In genomic region chr16:29682555-29683431, GRCm38 (mm10) we compare ENCODE assay signal across 9 mouse cellular contexts.
DNase-seq lines count a peak whose midpoint lies in the region; ATAC-seq and TF ChIP-seq lines count a peak whose summit lies in the region.
"Had no signal": no experiment of that assay in that cellular context is flagged by ENCODE, and none has a peak within 500 bp of the region (broad histone marks: within the 10 kb centered on the region; RNA-seq: fewer than 3 reads in every experiment).

No protein-coding gene starts in this region.

- TF ChIP-seq CTCF in heart, postnatal 0 days (IDR thresholded peaks at IDR 0.05; ENCODE audit: low read depth) = no peak

- no peaks in the 10 kb centered on the region for H3K27me3 ChIP-seq in heart, postnatal 0 days (ENCODE audit: control insufficient read depth, insufficient read depth, low read length)
- H3K27me3 ChIP-seq in hindbrain, embryonic 16.5 days (replicated peaks; ENCODE audit: control insufficient read depth, insufficient read depth, low read length) = no peaks in the 10 kb centered on the region; the same call in 1 of the 2 replicates
- H3K27me3 ChIP-seq in neural tube, embryonic 13.5 days = peaks cover 44% of the 10 kb centered on the region
- H3K27me3 ChIP-seq: CH12.LX had no signal

- no peak overlapping the region for H3K27ac ChIP-seq in heart, postnatal 0 days (ENCODE audit: low read depth)
- H3K27ac ChIP-seq in hindbrain, embryonic 16.5 days (ENCODE audit: low read depth, low read length) = no peak overlapping the region
- H3K27ac ChIP-seq in neural tube, embryonic 13.5 days (replicated peaks) = peak overlapping the region; percentile 54

- no peak for DNase-seq in heart, postnatal 0 days (ENCODE audit: low spot score)
- DNase-seq in heart, adult 9 months (ENCODE audit: low spot score in 2 of 2) = no peak
- peak; percentile 73 for DNase-seq in embryo, embryonic 11 days
- DNase-seq in B cell, adult 2 months = no peak
- no peak for DNase-seq in frontal cortex, postnatal 10 days (ENCODE audit: low spot score in 2 of 2)

- 0 out of 2 replicates have a peak, but pooled peaks cover 4% of the 10 kb centered on the region for H3K4me1 ChIP-seq in heart, postnatal 0 days (ENCODE audit: control insufficient read depth, insufficient read depth)
- H3K4me1 ChIP-seq in hindbrain, embryonic 16.5 days (ENCODE audit: control insufficient read depth, insufficient read depth, low read depth, low read length) = peaks cover 15% of the 10 kb centered on the region
- peaks cover 34% of the 10 kb centered on the region for H3K4me1 ChIP-seq in neural tube, embryonic 13.5 days (replicated peaks)

- H3K9ac ChIP-seq in heart, postnatal 0 days (replicated peaks; ENCODE audit: low read depth, low read length) = no peak overlapping the region
- H3K9ac ChIP-seq in hindbrain, embryonic 16.5 days (ENCODE audit: low read depth, low read length) = peak overlapping the region; percentile 59
- peak overlapping the region; percentile 53 for H3K9ac ChIP-seq in neural tube, embryonic 13.5 days

- H3K9me3 ChIP-seq in heart, postnatal 0 days (replicated peaks; ENCODE audit: control insufficient read depth, low read length) = no peaks in the 10 kb centered on the region
- no peaks in the 10 kb centered on the region for H3K9me3 ChIP-seq in hindbrain, embryonic 16.5 days (ENCODE audit: control insufficient read depth, low read length)
- H3K9me3 ChIP-seq in neural tube, embryonic 13.5 days = no peaks in the 10 kb centered on the region

- H3K4me2 ChIP-seq in heart, postnatal 0 days (ENCODE audit: low read depth, low read length) = peak overlapping the region; percentile 17; the same call in 1 of the 2 replicates
- H3K4me2 ChIP-seq in hindbrain, embryonic 16.5 days (ENCODE audit: low read length) = peak overlapping the region; percentile 54
- H3K4me2 ChIP-seq in neural tube, embryonic 13.5 days = peak overlapping the region; percentile 52

- WGBS in heart, postnatal 0 days = 46% methylated on average over 17 of the region's 17 CpGs
- 13% methylated on average over 17 of the region's 17 CpGs for WGBS in hindbrain, embryonic 16.5 days
- WGBS in neural tube, embryonic 13.5 days = 15% methylated on average over 17 of the region's 17 CpGs

- H3K36me3 ChIP-seq in heart, postnatal 0 days (replicated peaks; ENCODE audit: control insufficient read depth, insufficient read depth, low read length) = no peaks in the 10 kb centered on the region
- no peaks in the 10 kb centered on the region for H3K36me3 ChIP-seq in hindbrain, embryonic 16.5 days (ENCODE audit: control insufficient read depth, insufficient read depth, low read length)
- H3K36me3 ChIP-seq in neural tube, embryonic 13.5 days = no peaks in the 10 kb centered on the region

- 0 out of 2 replicates have a peak, but pooled peaks have one; percentile 47 for ATAC-seq in heart, postnatal 0 days (ENCODE audit: insufficient read depth, low read depth)
- ATAC-seq in hindbrain, embryonic 16.5 days = peak; percentile 46
- ATAC-seq in neural tube, embryonic 13.5 days (ENCODE audit: low read depth) = peak; percentile 57
- no peak for ATAC-seq in erythroid progenitor cell, adult 5-6 weeks (replicated peaks; ENCODE audit: low FRiP score, poor library complexity, severe bottlenecking)

- no peak for TF ChIP-seq EP300 in heart, postnatal 0 days (IDR thresholded peaks at IDR 0.05; ENCODE audit: low read depth)

- H3K4me3 ChIP-seq in heart, postnatal 0 days (ENCODE audit: low read depth, low read length) = no peak overlapping the region
- peak overlapping the region; percentile 22 for H3K4me3 ChIP-seq in hindbrain, embryonic 16.5 days (ENCODE audit: low read length)
- H3K4me3 ChIP-seq in neural tube, embryonic 13.5 days = peak overlapping the region; percentile 10; the same call in 1 of the 2 replicates
